Mouse (Mus musculus): ENCODE measurements around the gene Sept9. TPM values are rescaled to one million over a fixed set of nuclear protein-coding genes. Genes with fewer than 3 reads are reported as not detected.
A peak's percentile ranks its signal among the peaks of the same experiment; 100 is the strongest.

Sept9 gene
- 10 to 100 TPM; 68.1 to 76.4 (median 71.0) TPM for total RNA-seq (2022)

DNA sequence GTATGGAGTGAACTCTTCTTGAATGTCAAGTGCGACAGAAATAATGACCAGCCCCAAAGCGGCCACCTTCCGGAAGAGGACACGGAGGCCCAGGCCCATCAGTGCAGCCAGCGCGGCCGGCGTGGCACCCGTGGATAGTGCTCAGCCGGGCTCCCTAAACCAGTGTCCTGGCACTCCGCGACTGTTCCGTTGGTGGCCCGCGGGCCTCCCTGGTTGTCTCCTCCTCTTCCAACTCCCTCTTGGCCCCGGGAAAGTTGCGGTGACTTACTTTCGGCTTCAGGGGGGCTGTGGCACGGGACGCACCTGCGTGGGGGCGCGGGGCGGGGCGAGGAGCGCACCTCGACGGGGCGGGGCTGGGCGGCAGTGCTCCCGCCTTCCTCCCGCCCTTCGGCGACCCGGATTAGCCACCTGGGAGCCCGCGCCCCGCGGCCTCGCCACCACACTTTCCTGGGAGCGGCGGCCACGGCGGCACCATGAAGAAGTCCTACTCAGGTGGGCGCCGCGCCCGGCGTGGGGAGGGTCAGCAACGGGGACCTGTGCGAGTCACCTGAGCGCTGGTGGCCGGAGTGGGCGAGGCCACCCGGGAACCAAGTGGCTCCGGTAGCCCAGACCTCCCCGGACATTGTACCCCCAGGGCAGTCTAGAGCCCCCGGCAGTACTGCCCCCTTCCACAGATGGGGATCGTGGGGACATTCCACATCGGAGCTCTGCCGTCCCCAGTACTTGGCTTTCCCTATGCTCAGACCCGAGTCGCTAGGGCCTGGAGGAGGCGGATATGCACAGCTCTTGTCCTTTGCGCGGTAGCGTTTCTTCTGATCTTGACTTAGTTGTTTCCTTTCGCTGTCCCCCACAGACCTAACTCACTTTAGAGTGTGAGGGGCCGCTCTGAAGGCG, at the start of gene Sept9:
Sept9 (plus strand) TSS at position 380 of the 894 bp plus-strand sequence.
- DNase-seq (ENCODE audit: low spot score in 2 of 2), result no peak

DNA sequence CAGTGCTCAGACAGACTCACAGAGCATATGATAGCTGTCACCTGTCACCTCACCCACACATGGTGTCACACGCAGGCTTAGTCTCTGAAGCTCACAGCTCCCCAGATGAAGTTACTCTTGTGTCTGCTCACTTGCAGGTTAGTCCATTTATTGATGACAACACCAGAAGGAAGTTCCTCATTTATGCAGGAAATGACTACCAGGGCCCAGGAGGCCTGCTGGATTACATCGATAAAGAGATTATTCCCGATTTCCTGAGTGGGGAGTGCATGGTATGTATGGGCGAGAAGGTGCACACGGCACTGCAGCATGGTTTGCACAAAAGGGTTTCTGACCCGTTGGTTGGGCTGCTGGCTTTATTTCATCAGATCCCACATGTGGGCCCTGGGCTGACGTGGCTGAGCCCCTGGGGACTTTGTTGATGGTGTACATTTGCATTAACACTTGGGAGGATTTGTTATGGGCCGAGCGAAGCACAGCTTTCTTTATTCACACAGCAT, 48.9 kb upstream of the Sept9 start:
- DNase-seq (ENCODE audit: low spot score in 2 of 2), result no peak

DNA sequence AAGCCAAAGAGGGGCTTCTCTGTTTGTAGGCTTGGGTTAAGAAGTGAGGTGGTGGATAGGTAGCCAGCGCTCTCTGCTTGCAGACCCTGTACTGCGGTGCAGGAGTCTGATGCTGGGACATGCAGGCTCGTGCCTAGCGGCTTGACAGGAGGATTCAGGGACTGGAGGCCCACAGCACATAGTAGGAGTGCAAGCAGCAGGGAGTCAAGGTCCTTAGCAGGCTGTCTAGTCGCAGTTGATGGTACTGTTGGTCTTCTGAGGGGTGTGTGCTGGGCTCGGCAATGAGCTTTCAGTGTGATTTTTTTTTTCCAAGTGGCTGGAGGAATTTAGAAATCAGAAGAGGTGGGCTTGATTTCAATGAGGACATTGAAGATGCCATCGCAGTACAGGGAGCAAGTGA, 48.0 kb upstream of the Sept9 start:
- no peak for DNase-seq (ENCODE audit: low spot score in 2 of 2)

DNA sequence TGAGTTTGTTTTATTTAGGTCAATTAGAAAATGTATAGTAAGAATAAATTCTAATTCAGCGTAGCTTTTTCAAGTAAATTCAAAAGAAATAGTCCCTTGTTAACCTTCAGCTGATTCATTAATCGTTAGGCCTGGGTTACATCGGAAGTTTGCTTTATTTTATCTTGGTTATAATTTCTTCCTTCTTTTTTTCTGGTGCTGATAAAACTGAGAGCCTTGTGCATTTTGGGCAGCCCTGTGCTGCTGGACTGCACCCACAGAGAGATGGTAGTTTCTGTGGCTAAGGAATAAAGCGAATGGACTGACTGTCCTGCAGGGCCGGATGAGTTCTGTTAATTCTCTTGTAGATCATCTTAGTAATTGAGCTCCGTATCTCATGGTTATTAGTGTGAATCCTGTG, 46.9 kb upstream of the Sept9 start:
- DNase-seq (ENCODE audit: low spot score in 2 of 2), result no peak

DNA sequence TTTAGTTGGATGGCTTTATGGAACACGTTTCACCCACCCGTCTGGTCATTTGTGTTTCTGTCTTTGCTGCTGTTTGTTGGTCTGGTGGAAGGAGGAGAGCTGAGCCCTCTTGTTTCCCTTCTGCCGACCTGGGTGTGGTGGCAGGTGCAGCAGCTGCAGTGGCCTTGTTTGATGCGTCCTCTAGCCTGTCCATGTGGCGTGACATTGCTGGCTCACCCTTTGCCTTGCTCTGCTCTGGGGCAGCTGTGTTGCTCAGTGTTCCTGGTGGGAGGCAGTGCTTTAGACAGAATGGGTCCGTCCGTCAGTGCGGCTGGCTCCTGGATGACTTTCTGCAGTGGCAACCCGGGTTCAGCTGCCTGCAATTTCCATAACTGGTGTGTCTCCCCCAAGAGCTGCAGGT, 45.9 kb upstream of the Sept9 start:
- DNase-seq (ENCODE audit: low spot score in 2 of 2), result no peak

DNA sequence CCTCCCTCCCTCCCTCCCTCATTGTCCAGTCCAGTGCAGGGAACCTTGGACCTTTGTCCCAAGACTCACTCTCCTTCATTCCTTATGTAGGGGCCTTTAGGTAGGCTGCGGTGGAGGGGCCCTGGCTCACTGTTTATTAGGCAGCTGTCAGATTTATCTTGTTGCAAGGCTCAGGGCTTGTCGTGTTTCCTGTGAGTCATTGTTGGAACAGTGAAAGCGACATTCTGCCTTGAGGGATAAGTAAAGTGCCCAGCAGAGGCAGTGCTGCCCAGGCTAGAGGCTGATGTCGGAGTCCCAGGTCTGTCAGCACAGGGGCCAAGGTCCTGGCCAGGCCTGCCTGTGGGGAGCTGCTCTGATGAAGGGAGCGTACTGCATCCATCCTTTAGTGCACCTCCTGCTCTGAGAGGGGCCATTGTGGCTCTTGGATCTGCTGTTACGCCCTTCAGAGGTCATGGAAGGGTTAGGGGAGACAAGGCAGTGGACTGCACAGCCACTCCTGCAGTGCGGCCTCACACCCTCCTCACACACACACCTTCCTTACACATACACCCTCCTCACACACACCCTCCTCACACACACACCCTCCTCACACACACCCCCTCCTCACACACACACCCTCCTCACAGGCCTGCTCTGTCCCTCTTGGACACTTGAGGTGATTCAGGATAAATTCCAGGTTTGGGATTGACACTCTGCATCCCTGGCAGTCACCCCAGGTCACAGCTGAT, 45.2 kb upstream of the Sept9 start:
- no peak for DNase-seq (ENCODE audit: low spot score in 2 of 2)

DNA sequence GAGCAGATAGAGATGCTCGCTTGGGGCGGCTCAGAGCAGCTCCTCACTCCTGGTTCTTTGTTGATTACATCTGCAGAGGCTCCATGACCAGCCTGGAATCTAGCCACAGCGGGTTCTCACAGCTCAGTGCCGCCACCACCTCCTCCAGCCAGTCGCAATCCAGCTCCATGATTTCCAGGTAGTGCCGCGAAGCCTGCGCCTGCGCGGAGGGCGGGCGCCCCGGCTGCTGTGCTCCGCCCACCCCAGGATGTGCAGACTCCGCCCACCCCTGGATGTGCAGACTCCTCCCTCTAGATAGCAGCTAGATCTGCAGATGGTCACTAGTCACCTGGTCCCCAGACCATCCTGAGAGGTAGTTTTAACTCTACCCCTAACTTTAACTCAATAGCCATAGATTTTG, 42.7 kb upstream of the Sept9 start:
- peak in 1 of 2 experiments; percentile 61 for DNase-seq (ENCODE audit: low spot score in 2 of 2)

DNA sequence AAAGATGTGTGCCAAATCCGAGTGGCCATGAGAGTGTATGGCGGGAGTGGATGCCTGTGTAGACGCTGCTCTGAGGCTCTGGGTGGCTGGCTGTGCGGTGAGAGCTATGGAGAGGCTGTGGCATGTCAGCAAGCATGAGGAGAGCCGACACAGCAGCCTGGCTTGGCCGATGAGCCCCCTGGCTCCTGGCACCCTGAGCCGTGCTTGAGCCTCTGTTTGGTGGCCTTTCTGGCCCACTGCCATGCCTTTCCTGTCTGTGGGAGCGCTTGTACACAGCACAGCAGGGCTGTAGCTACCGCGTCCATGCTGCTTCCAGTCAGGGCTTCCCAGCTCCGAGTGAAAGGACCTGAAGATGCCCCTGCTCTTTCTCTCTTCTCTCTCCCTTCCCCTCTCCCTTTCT, 41.1 kb upstream of the Sept9 start:
- DNase-seq (ENCODE audit: low spot score in 2 of 2), result no peak

DNA sequence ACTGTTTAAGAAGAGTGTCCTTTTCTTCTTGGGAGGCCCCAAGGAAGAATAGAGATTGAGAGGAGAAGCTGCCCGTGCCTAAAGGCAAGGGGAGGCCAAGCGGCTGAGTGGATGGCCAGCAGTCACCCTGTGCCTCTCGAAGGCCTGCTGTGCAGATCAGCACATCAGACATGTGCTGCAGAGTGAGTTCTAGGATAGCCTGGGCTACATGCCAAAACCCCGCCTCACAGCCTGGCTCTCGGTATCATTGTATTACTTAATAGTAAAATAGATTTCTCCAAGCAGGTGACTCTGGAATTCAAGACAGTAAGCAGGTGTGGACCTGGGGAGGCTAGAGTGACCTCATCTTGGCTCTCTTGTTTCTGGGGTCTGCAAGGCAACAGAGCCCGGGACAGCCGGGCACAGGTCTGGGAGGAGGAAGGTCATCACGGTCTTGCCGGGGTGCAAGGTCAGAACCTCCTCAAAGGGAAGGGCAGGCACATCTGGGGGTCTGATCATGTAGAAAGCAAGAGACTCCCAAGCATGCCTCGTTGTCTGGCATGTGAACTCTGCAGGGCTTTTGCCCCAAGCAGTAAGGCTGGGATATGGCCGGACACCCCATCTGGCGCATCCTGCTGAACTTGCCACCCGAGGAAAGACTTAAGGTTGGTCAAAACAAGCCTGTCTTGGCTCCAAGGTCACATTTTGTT, 40.1 kb upstream of the Sept9 start:
- DNase-seq (ENCODE audit: low spot score in 2 of 2), result no peak

DNA sequence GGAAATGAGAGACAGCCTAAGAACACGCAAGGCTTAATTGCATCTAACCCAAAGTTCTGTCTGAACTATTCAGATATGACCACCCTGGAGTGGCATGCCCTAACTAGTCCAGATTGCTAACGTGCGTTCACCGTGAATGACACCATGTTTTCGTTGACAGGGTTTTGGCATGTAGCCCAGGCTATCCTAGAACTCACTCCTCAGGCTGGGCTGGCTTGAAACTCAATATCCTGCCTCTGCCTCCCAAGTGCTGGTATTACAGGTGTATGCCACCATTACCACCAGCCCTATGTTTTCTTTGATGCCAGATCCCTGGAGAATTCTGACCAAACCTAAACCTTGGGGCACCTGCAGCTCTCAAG, 39.5 kb upstream of the Sept9 start:
- no peak for DNase-seq (ENCODE audit: low spot score in 2 of 2)

DNA sequence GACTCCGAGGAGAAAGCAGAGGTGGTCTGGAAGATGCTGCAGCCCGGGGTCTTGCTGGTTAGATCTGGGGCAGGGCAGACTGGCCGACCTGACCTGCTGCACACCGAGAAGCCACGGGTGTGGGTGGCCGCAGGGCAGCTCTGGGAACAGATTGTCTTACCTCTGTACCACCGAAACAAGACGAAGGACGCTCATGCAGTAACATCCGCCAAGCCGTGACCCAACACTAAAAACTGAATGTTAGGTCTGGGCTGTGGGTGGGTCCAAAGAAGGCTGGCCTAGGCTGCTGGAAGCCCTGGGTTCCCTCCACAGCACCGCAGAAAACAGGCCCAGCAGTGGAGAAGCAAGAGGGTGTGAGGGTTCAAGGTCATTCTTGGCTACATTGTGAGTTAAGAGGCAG, 38.7 kb upstream of the Sept9 start:
- no peak for DNase-seq (ENCODE audit: low spot score in 2 of 2)

DNA sequence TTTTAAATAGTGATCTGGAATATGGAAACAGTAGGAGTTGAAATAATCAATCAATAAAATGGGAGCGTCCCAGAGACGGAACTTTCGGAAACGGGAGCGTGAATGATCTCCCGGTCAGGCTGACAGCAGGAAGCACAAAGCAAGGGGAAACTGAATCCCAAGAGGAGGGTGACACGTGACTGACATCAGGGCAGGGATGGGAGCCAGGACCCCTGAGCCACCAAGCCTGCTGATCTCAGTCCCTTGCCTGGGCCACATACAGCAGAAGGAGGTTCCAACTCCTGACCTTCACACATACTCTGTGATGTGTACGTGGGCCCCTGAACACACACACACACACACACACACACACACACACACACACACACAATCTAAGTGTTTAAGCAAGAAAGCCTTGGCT, 37.9 kb upstream of the Sept9 start:
- no peak for DNase-seq (ENCODE audit: low spot score in 2 of 2)

DNA sequence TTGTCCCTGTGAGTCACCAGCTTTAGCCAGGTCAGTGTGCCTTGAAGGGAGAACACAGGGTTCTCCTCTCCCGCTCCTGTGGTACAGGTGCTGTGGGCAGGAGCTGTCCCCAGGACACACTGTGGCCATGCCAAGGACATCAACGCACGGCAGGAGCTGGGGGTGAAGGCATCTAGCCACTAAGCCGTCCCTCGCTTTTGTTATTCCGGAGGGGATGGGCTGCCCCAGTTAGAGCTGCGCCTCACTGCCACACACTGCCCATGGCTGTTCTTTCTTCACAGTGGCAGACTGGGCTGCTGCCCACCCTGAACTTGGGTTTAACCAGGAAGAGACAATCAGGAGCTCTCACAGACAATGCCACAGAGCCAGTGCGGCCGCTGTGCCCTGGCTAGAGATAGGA, 36.4 kb upstream of the Sept9 start:
- no peak for DNase-seq (ENCODE audit: low spot score in 2 of 2)

DNA sequence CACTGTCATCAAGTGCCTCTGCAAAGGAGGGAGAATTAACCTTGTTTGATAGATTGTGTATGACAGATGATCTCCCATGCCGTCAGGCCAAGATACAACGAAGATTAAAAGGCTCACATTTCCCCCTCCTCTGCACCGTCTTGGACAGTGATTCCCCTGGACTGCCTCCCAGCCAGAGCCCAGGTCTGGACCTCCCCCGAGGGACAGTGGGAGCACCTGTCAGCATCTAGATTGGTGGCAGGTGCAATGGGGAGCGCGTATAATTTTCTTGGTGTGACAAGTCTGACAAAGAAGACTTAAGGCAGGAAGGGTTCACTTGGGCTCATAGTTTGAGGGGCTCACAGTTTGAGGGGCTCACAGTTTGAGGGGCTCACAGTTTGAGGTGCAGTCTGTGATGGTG, 35.7 kb upstream of the Sept9 start:
- no peak for DNase-seq (ENCODE audit: low spot score in 2 of 2)

DNA sequence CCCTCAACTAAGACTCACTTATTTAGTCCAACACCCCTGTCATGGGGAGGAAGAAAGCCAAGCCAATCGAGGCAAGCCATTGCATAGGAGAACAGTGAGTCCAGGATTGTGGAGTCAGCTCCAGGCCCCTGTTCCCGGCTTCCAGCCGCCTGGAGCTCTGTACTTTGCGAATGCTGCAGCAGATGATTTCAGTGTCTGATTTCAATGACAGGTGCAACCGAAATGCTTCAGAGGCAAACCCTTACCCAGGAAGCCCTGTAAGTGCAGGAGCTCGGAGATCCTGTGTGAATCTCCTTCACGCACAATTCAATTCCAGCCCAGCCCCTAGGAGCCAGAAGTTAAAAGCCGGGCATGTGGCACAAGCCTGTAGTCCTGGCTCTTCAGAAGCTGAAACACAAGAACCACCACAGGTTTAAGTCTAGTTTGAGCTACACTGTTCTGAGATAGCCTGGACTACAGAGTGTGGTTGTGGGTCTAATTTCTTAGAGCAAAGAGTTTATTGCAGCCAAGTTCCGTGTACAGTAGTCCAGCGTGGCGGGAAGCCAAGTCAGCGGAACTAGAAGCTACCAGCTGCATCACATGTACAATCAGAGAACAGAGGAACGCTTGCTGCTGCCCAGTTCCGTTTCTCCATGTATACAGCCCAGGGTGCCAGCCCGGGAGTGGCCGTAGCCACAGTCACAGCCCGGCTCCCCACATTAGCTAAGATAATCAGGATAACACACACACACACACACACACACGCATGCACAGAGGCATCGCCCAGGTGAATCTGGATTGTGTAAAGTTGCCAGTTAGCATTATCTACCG, 31.0 kb upstream of the Sept9 start:
- DNase-seq (ENCODE audit: low spot score in 2 of 2), result no peak

DNA sequence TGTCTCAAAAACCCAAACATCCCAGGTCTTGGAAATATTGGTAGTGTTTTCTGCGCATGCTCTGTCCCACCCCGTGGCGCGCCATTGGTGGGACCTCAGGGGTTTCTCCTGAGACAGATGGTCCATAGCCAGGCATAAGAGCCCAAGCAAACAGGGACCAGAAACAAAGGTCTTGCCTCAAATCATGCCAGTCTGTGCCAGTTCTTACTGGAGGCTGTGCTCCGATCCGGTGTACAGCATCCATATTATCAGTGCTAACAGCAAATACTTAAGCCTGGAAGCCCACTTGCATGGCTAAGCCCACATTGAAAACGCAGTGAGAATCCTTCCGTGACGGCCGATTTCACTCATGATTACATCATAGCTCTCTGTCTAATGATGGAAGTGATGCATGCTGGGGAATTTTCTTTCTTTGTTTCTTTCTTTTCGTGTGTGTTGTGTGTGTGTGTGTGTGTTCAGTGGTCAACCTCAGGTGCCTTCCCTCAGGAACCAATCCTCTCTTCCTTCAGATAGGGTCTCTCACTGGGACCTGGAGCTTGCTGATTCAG, 30.3 kb upstream of the Sept9 start:
- no peak for DNase-seq (ENCODE audit: low spot score in 2 of 2)

DNA sequence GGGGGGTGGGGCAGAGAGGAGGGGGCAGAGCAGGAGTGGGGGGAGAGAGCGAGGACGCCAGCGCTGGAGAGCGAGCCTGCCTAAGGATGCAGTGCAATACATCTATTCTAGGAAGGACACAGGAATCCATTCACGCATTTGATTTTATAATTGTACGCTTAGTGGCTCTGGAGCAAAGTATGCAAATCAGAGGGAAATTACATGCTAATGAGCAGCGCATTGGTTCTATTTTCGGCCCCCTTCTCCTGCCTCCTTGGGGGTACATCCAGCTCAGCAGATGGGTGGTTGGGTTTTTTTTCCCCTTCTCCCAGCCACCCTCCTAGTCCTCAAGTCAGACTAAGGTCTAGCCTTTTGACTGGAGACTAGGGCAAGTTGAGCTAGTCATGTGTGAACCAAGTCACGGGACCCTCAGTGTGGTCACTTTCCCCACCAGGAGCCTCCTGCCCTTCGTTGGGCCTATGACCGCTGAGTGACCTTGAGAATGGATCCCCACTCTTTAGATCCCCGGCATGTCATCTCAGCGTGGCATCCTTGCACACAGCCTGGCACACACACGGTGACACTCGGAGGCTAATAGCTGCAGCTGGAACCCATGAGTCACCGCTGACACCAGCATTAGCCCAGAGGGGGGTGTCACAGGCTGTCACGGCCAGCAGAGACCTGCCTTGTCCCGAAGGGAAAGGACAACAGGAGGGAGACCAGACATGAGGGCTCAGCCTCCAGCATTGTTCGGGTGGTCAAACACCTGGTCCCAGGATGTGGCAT, 29.5 kb upstream of the Sept9 start:
- no peak for DNase-seq (ENCODE audit: low spot score in 2 of 2)

DNA sequence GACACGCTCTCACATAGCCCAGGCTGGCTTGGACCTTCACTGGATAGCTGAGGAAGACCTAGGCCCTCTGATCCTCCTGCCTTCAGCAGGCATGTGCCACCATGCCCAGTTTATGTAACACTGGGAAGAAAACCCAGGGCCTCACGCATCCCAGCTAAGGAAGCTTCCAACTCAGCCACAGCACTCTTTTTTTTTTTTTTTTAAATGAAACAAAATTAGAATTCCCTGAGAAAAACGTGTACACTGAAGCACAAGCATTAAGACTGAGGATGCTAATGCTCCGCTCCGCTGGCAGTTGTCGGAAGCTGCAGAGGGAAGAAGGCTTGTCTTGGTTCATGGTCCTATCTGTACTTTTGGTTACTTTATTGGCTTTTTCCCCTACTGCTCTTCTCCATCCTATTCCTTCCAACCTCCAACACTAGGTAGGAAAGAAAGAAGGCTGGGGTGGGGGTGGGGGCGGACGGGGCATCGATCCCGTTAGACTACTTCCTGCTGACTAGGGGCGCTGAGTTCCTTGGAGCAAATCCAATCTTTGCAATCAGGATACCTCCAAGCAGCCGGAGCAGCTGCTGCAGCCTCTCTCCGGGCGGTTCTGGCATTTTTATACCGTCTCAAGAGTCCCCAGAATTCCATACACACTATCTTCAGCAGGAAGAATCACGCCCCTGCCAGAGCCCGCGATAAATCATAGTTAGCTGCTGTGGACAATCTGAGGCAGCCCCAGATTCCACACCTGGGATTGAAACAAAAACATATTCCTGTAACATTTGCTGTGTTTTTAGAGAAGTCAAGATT, 25.2 kb upstream of the Sept9 start:
- DNase-seq (ENCODE audit: low spot score in 2 of 2), result peak in 1 of 2 experiments; percentile 60

DNA sequence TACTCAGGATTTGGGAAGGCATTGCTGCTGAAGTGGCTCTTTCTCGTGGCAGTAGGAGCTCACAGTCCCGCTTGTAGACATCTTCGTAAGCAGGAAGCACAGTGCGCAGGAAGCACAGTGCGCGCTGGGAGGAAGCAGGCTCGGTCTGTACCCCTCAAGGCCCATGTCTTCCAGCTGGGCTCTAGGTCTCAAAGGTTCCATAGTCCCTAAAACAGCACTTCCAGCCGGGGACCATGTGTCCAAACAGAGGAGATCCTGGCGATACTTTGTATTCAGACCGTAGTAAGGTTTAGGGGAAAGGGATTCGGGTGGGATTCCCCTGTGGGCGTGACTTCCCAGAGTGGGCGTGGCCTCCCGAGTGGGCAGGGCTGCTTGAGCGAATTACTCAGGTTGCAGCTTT, 24.5 kb upstream of the Sept9 start:
- DNase-seq (ENCODE audit: low spot score in 2 of 2), result peak in 1 of 2 experiments; percentile 13

Data from left cerebral cortex, adult 8-10 months (tissue).